Mouse (Mus musculus) embryonic facial prominence, embryonic 13.5 days (tissue): ENCODE results near the gene Tgfb1i1. TPM values are rescaled to one million over a fixed set of nuclear protein-coding genes. Genes with fewer than 3 reads are reported as not detected.

Source experiments
- ATAC-seq: fragments of 200-750 bp; cut with Nextera tagmentation; 2 replicates; pipeline ENCODE4 v1.8.0; 2017; ENCODE audit warnings: low read depth; ENCODE audit not compliant: insufficient number of reproducible peaks, insufficient read depth, low FRiP score, low TSS enrichment
- H3K27ac ChIP-seq: fragments of 300-500 bp; sonication (generic); 2 replicates; pipeline ENCODE4 v1.5.1; 2015; ENCODE audit warnings: moderate library complexity, mild to moderate bottlenecking, inconsistent platforms
- H3K27me3 ChIP-seq: fragments of 300-500 bp; sonication (generic); 2 replicates; pipeline ENCODE4 v1.6.1; 2015; ENCODE audit warnings: mild to moderate bottlenecking, inconsistent platforms
- H3K36me3 ChIP-seq: fragments of 300-500 bp; sonication (generic); 2 replicates; pipeline ENCODE4 v1.6.1; 2015; ENCODE audit warnings: mild to moderate bottlenecking, inconsistent platforms
- H3K4me1 ChIP-seq: fragments of 300-500 bp; sonication (generic); 2 replicates; pipeline ENCODE4 v1.6.1; 2015; ENCODE audit warnings: inconsistent platforms
- H3K4me2 ChIP-seq: fragments of 300-500 bp; sonication (generic); 2 replicates; pipeline ENCODE4 v1.6.1; 2015; ENCODE audit warnings: moderate library complexity, mild to moderate bottlenecking, inconsistent platforms
- H3K4me3 ChIP-seq: fragments of 300-500 bp; sonication (generic); 2 replicates; pipeline ENCODE4 v1.5.1; 2015; ENCODE audit warnings: mild to moderate bottlenecking, inconsistent platforms
- H3K9ac ChIP-seq: fragments of 300-500 bp; sonication (generic); 2 replicates; pipeline ENCODE4 v1.6.1; 2015; ENCODE audit warnings: mild to moderate bottlenecking, inconsistent platforms
- H3K9me3 ChIP-seq: fragments of 300-500 bp; sonication (generic); 2 replicates; pipeline ENCODE4 v1.6.1; 2016; ENCODE audit warnings: inconsistent platforms
- WGBS: fragments of 180-500 bp; shearing (Covaris S2); methylation state at CpG from one replicate; pipeline ENCODE4 v1.1.7; 2015; ENCODE audit warnings: mixed read lengths; 5-methylcytosine and 5-hydroxymethylcytosine counted together
- polyA plus RNA-seq: library from polyadenylated mRNA; unstranded; fragments of >200 nt; fragmentation: Nextera tagmentation; extraction: Ambion mirVana; gene quantifications from 2 replicates; pipeline ENCODE4 v1.2.1, GENCODE M21; 2015

The Tgfb1i1 gene
- 50.4 and 52.5 TPM in 2 replicates for polyA plus RNA-seq

GRCm38 (mm10) chr7:128246496-128247391, at the start of gene Tgfb1i1:
Gene Tgfb1i1, plus strand, starts transcription at chr7:128246812.
- Histone ChIP-seq H3K9me3 (no peaks in the 10 kb centered on the region), H3K4me3 (peak within 1 kb of the TSS; percentile 61), H3K4me2 (peak within 1 kb of the TSS; percentile 69), H3K27ac (peak within 1 kb of the TSS; percentile 92), H3K36me3 (peaks cover 56% of the 10 kb centered on the region), H3K27me3 (no peaks in the 10 kb centered on the region), H3K4me1 (peaks cover 25% of the 10 kb centered on the region), H3K9ac (peak within 1 kb of the TSS; percentile 83)
- peak; percentile 80 for ATAC-seq
- WGBS = 2% methylated on average over 30 of the region's 30 CpGs

GRCm38 (mm10) chr7:128201607-128202006, 45.0 kb upstream of the Tgfb1i1 start:
- Histone ChIP-seq H3K4me1 (peaks cover 5% of the 10 kb centered on the region; the same call in 1 of the 2 replicates), H3K9ac (no peak overlapping the region), H3K27me3 (no peaks in the 10 kb centered on the region; the same call in 1 of the 2 replicates), H3K4me2 (no peak overlapping the region), H3K27ac (no peak overlapping the region), H3K36me3 (no peaks in the 10 kb centered on the region), H3K4me3 (no peak overlapping the region), H3K9me3 (no peaks in the 10 kb centered on the region)
- 86% methylated on average over 9 of the region's 9 CpGs for WGBS
- ATAC-seq = no peak

GRCm38 (mm10) chr7:128203071-128203470, 43.5 kb upstream of the Tgfb1i1 start:
- no peak for ATAC-seq
- H3K4me1 ChIP-seq = peaks cover 5% of the 10 kb centered on the region; the same call in 1 of the 2 replicates
- H3K27ac ChIP-seq = no peak overlapping the region
- H3K4me2 ChIP-seq = no peak overlapping the region
- WGBS = 88% methylated on average over 9 of the region's 9 CpGs
- H3K4me3 ChIP-seq = no peak overlapping the region
- no peaks in the 10 kb centered on the region for H3K36me3 ChIP-seq
- H3K9me3 ChIP-seq = no peaks in the 10 kb centered on the region
- H3K9ac ChIP-seq = no peak overlapping the region
- H3K27me3 ChIP-seq = no peaks in the 10 kb centered on the region; the same call in 1 of the 2 replicates

- no peak overlapping the region for H3K4me3 ChIP-seq
- no peak overlapping the region for H3K4me2 ChIP-seq
- H3K27ac ChIP-seq = no peak overlapping the region
- no peaks in the 10 kb centered on the region for H3K9me3 ChIP-seq
- no peak overlapping the region for H3K9ac ChIP-seq
- ATAC-seq = no peak
- 87% methylated on average over 8 of the region's 8 CpGs for WGBS
- peaks cover 5% of the 10 kb centered on the region; the same call in 1 of the 2 replicates for H3K4me1 ChIP-seq
- no peaks in the 10 kb centered on the region; the same call in 1 of the 2 replicates for H3K27me3 ChIP-seq
- no peaks in the 10 kb centered on the region for H3K36me3 ChIP-seq
These were observed 42.4 kb upstream of the Tgfb1i1 start for GRCm38 (mm10) chr7:128204179-128204578.

GRCm38 (mm10) chr7:128205695-128206094, 40.9 kb upstream of the Tgfb1i1 start:
- Histone ChIP-seq H3K36me3 (no peaks in the 10 kb centered on the region), H3K9ac (no peak overlapping the region), H3K4me2 (no peak overlapping the region), H3K9me3 (no peaks in the 10 kb centered on the region), H3K4me3 (no peak overlapping the region), H3K27ac (no peak overlapping the region), H3K4me1 (peaks cover 5% of the 10 kb centered on the region; the same call in 1 of the 2 replicates), H3K27me3 (no peaks in the 10 kb centered on the region; the same call in 1 of the 2 replicates)
- ATAC-seq = no peak
- 79% methylated on average over 18 of the region's 18 CpGs for WGBS

- H3K4me3 ChIP-seq = no peak within 1 kb of the TSS
- no peaks in the 10 kb centered on the region; the same call in 1 of the 2 replicates for H3K27me3 ChIP-seq
- H3K9ac ChIP-seq = no peak within 1 kb of the TSS
- 86% methylated on average over 6 of the region's 6 CpGs for whole genome bisulfite sequencing
- peaks cover 5% of the 10 kb centered on the region; the same call in 1 of the 2 replicates for H3K4me1 ChIP-seq
- no peak for ATAC-seq
- H3K36me3 ChIP-seq = no peaks in the 10 kb centered on the region
- H3K9me3 ChIP-seq = no peaks in the 10 kb centered on the region
- no peak within 1 kb of the TSS for H3K4me2 ChIP-seq
- H3K27ac ChIP-seq = no peak within 1 kb of the TSS
These were observed 40.5 kb upstream of the Tgfb1i1 start, which contains the start of gene Cox6a2 for GRCm38 (mm10) chr7:128206152-128206551. Gene Cox6a2, minus strand, starts transcription at chr7:128206387.

GRCm38 (mm10) chr7:128208187-128208586, 38.4 kb upstream of the Tgfb1i1 start:
- H3K27ac ChIP-seq = no peak overlapping the region
- 7% methylated on average over 4 of the region's 4 CpGs for WGBS
- no peak overlapping the region for H3K4me2 ChIP-seq
- no peak overlapping the region for H3K9ac ChIP-seq
- no peak for ATAC-seq
- H3K9me3 ChIP-seq = no peaks in the 10 kb centered on the region
- no peak overlapping the region for H3K4me3 ChIP-seq
- H3K4me1 ChIP-seq = peaks cover 5% of the 10 kb centered on the region; the same call in 1 of the 2 replicates
- H3K27me3 ChIP-seq = no peaks in the 10 kb centered on the region; the same call in 1 of the 2 replicates
- H3K36me3 ChIP-seq = no peaks in the 10 kb centered on the region

- Histone ChIP-seq H3K4me2 (no peak overlapping the region), H3K9ac (no peak overlapping the region), H3K36me3 (no peaks in the 10 kb centered on the region), H3K27ac (no peak overlapping the region), H3K4me3 (no peak overlapping the region), H3K4me1 (peaks cover 3% of the 10 kb centered on the region; the same call in 1 of the 2 replicates), H3K9me3 (no peaks in the 10 kb centered on the region), H3K27me3 (no peaks in the 10 kb centered on the region; the same call in 1 of the 2 replicates)
- ATAC-seq = no peak
- 47% methylated on average over 3 of the region's 3 CpGs for WGBS
These were observed 36.8 kb upstream of the Tgfb1i1 start for GRCm38 (mm10) chr7:128209826-128210225.

- H3K9me3 ChIP-seq = no peaks in the 10 kb centered on the region
- no peak overlapping the region for H3K9ac ChIP-seq
- H3K4me2 ChIP-seq = no peak overlapping the region
- 78% methylated on average over 4 of the region's 4 CpGs for WGBS
- H3K36me3 ChIP-seq = no peaks in the 10 kb centered on the region
- no peak for ATAC-seq
- H3K27me3 ChIP-seq = no peaks in the 10 kb centered on the region
- H3K4me3 ChIP-seq = no peak overlapping the region
- H3K4me1 ChIP-seq = no peaks in the 10 kb centered on the region
- H3K27ac ChIP-seq = no peak overlapping the region
These were observed 26.7 kb upstream of the Tgfb1i1 start for GRCm38 (mm10) chr7:128219952-128220351.

- no peak for ATAC-seq
- no peaks in the 10 kb centered on the region for H3K27me3 ChIP-seq
- no peak overlapping the region for H3K4me2 ChIP-seq
- no peaks in the 10 kb centered on the region for H3K4me1 ChIP-seq
- no peaks in the 10 kb centered on the region for H3K9me3 ChIP-seq
- no peak overlapping the region for H3K4me3 ChIP-seq
- H3K27ac ChIP-seq = no peak overlapping the region
- 84% methylated on average over 3 of the region's 3 CpGs for WGBS
- H3K9ac ChIP-seq = no peak overlapping the region
- H3K36me3 ChIP-seq = no peaks in the 10 kb centered on the region
These were observed 25.7 kb upstream of the Tgfb1i1 start for GRCm38 (mm10) chr7:128220936-128221335.

- WGBS = 42% methylated on average over 8 of the region's 8 CpGs
- no peak overlapping the region for H3K27ac ChIP-seq
- H3K4me3 ChIP-seq = no peak overlapping the region
- peaks cover 14% of the 10 kb centered on the region; the same call in 1 of the 2 replicates for H3K36me3 ChIP-seq
- ATAC-seq = no peak
- no peak overlapping the region for H3K4me2 ChIP-seq
- no peak overlapping the region for H3K9ac ChIP-seq
- no peaks in the 10 kb centered on the region for H3K9me3 ChIP-seq
- H3K4me1 ChIP-seq = peaks cover 11% of the 10 kb centered on the region; the same call in 1 of the 2 replicates
- H3K27me3 ChIP-seq = no peaks in the 10 kb centered on the region
These were observed 14.9 kb upstream of the Tgfb1i1 start for GRCm38 (mm10) chr7:128231741-128232140.
